Mouse (Mus musculus): Measurements from ENCODE around the gene Gbp8.

- TF ChIP-seq CTCF (IDR thresholded peaks at IDR 0.05; ENCODE audit: insufficient read depth, low read depth, low read length) (no peak), POLR2A (IDR thresholded peaks at IDR 0.05; ENCODE audit: insufficient read depth, low read depth, low read length) (no peak)
Observed at GRCm38 (mm10) chr5:104988000-104988399, 151.3 kb downstream of the Gbp8 start.
